Mouse (Mus musculus) CH12F3 (cell line): Measurements from ENCODE around the gene Kif26a.

Source experiments
- in situ Hi-C: fragments of 300-500 bp; cut with MboI; formaldehyde crosslinking; loops from 2 replicates; pipeline ENCODE4 v1.14.3; 2020; ENCODE audit warnings: low sequenced_read_pairs

Kif26a gene

GRCm38 (mm10) chr12:112163981-112164839 lies 18.2 kb downstream of the Kif26a start:
- in situ Hi-C loops: no loop called here

GRCm38 (mm10) chr12:112164840-112165219 lies 18.8 kb downstream of the Kif26a start:
- in situ Hi-C loops: no loop called here

- in situ Hi-C loops: no loop called here
These were observed 23.2 kb downstream of the Kif26a start for GRCm38 (mm10) chr12:112169240-112169639.

- in situ Hi-C loops: no loop called here
These were observed 24.9 kb downstream of the Kif26a start for GRCm38 (mm10) chr12:112170671-112171574.

GRCm38 (mm10) chr12:112171657-112172056 lies 25.6 kb downstream of the Kif26a start:
- in situ Hi-C loops: no loop called here

GRCm38 (mm10) chr12:112172214-112172613 lies 26.2 kb downstream of the Kif26a start:
- in situ Hi-C loops: no loop called here

- in situ Hi-C loops: no loop called here
These were observed 31.7 kb downstream of the Kif26a start for GRCm38 (mm10) chr12:112177679-112178078.

GRCm38 (mm10) chr12:112179687-112180086 lies 33.7 kb downstream of the Kif26a start:
- in situ Hi-C loops: no loop called here

- in situ Hi-C loops: no loop called here
These were observed 36.1 kb downstream of the Kif26a start for GRCm38 (mm10) chr12:112181921-112182608.

- in situ Hi-C loops: no loop called here
These were observed 36.6 kb downstream of the Kif26a start for GRCm38 (mm10) chr12:112182609-112182955.

- in situ Hi-C loops: no loop called here
These were observed 37.7 kb downstream of the Kif26a start for GRCm38 (mm10) chr12:112183675-112184074.

GRCm38 (mm10) chr12:112184390-112184789 lies 38.4 kb downstream of the Kif26a start:
- in situ Hi-C loops: no loop called here

GRCm38 (mm10) chr12:112186899-112187298 lies 40.9 kb downstream of the Kif26a start:
- in situ Hi-C loops: no loop called here

GRCm38 (mm10) chr12:112191753-112192152 lies 45.7 kb downstream of the Kif26a start:
- in situ Hi-C loops: no loop called here

- in situ Hi-C loops: no loop called here
These were observed 49.0 kb downstream of the Kif26a start for GRCm38 (mm10) chr12:112195019-112195418.

GRCm38 (mm10) chr12:112196562-112196961 lies 50.6 kb downstream of the Kif26a start:
- in situ Hi-C loops: no loop called here

GRCm38 (mm10) chr12:112199363-112199762 lies 53.4 kb downstream of the Kif26a start:
- in situ Hi-C loops: no loop called here

- in situ Hi-C loops: no loop called here
These were observed 54.0 kb downstream of the Kif26a start for GRCm38 (mm10) chr12:112200045-112200444.

- in situ Hi-C loops: no loop called here
These were observed 61.2 kb downstream of the Kif26a start for GRCm38 (mm10) chr12:112207163-112207562.

GRCm38 (mm10) chr12:112207734-112208133 lies 61.7 kb downstream of the Kif26a start:
- in situ Hi-C loops: no loop called here

- in situ Hi-C loops: no loop called here
These were observed 64.6 kb downstream of the Kif26a start for GRCm38 (mm10) chr12:112210622-112211021.
